Mouse (Mus musculus) heart, adult 9 months (tissue): Measurements from ENCODE around the gene Hk1.
"Not testable (repeated sequence)": the region's sequence is repeated elsewhere in the genome, so short reads cannot be mapped to it uniquely, and the experiment has no call there.

Source experiments
- DNase-seq, 2 experiments: peaks; one replicate each; pipeline ENCODE4 v3.0.0; 2022; ENCODE audit warnings: low spot score in 2 of 2

Gene Hk1

GRCm38 (mm10) chr10:62341956-62342355 is 37.8 kb downstream of the Hk1 start:
- no peak for DNase-seq

GRCm38 (mm10) chr10:62340991-62341390 is 38.7 kb downstream of the Hk1 start:
- no peak for DNase-seq

- DNase-seq = peak; percentile 98 to 99
Observed at GRCm38 (mm10) chr10:62340095-62340731, 39.5 kb downstream of the Hk1 start.

- peak; percentile 57 to 67 for DNase-seq
Observed at GRCm38 (mm10) chr10:62339211-62340094, 40.3 kb downstream of the Hk1 start.

- DNase-seq = peak in 1 of 2 experiments; percentile 56
Observed at GRCm38 (mm10) chr10:62338626-62339025, 41.1 kb downstream of the Hk1 start.

- DNase-seq = no peak
Observed at GRCm38 (mm10) chr10:62338176-62338575, 41.5 kb downstream of the Hk1 start.

- DNase-seq = peak; percentile 55 to 56
Observed at GRCm38 (mm10) chr10:62336601-62337578, 42.8 kb downstream of the Hk1 start.

GRCm38 (mm10) chr10:62335423-62335776 is 44.3 kb downstream of the Hk1 start:
- no peak for DNase-seq

- DNase-seq = no peak
Observed at GRCm38 (mm10) chr10:62334686-62335422, 44.9 kb downstream of the Hk1 start.

- DNase-seq = no peak
Observed at GRCm38 (mm10) chr10:62333269-62333668, 46.4 kb downstream of the Hk1 start.

GRCm38 (mm10) chr10:62332514-62332913 is 47.2 kb downstream of the Hk1 start:
- peak; percentile 78 to 79 for DNase-seq

GRCm38 (mm10) chr10:62331771-62332170 is 47.9 kb downstream of the Hk1 start:
- no peak for DNase-seq

- no peak for DNase-seq
Observed at GRCm38 (mm10) chr10:62331296-62331695, 48.4 kb downstream of the Hk1 start.

- peak in 1 of 2 experiments; percentile 60 for DNase-seq
Observed at GRCm38 (mm10) chr10:62329846-62330245, 49.9 kb downstream of the Hk1 start.

GRCm38 (mm10) chr10:62328886-62329412 is 50.8 kb downstream of the Hk1 start:
- no peak for DNase-seq

GRCm38 (mm10) chr10:62327572-62328317 is 52.0 kb downstream of the Hk1 start:
- peak in 1 of 2 experiments; percentile 28 for DNase-seq

- DNase-seq = no peak
Observed at GRCm38 (mm10) chr10:62326818-62327571, 52.7 kb downstream of the Hk1 start.

- no peak for DNase-seq
Observed at GRCm38 (mm10) chr10:62326002-62326401, 53.7 kb downstream of the Hk1 start.

GRCm38 (mm10) chr10:62322821-62323220 is 56.9 kb downstream of the Hk1 start:
- DNase-seq = not testable (repeated sequence)
